Mouse (Mus musculus) MEL (cell line): Measurements from ENCODE around the gene Cep89. TPM values are rescaled to one million over a fixed set of nuclear protein-coding genes. Genes with fewer than 3 reads are reported as not detected.

Experiments used
- DNase-seq: peaks from one replicate; pipeline ENCODE4 v3.0.0; 2011; ENCODE audit warnings: low read depth, low spot score
- H3K27ac ChIP-seq: 2 replicates; pipeline ENCODE4 v1.5.1; 2012; ENCODE audit warnings: low read depth, mild to moderate bottlenecking, control low read depth, low read length, moderate library complexity; ENCODE audit not compliant: control insufficient read depth
- H3K27me3 ChIP-seq, 2 experiments: fragments of 150-350 bp in 1 of 2; sonication (generic) in 1 of 2; 2 replicates each; pipeline ENCODE4 v1.6.1; 2012; ENCODE audit warnings: low read length in 2 of 2, mild to moderate bottlenecking in 2 of 2, improper control_type of control experiment in 1 of 2, moderate library complexity in 1 of 2; ENCODE audit not compliant: insufficient read depth in 2 of 2, control insufficient read depth in 1 of 2
- H3K36me3 ChIP-seq, 2 experiments: 2 replicates each; pipeline ENCODE4 v1.6.1; 2012 to 2014; ENCODE audit warnings: low read length in 2 of 2, improper control_type of control experiment in 1 of 2, inconsistent platforms in 1 of 2, mild to moderate bottlenecking in 1 of 2; ENCODE audit not compliant: insufficient read depth in 2 of 2, control insufficient read depth in 1 of 2
- H3K4me1 ChIP-seq, 2 experiments: fragments of 150-350 bp in 1 of 2; sonication (generic) in 1 of 2; 2 replicates each; pipeline ENCODE4 v1.6.1; 2012; ENCODE audit warnings: low read length in 2 of 2, improper control_type of control experiment in 1 of 2, mild to moderate bottlenecking in 1 of 2; ENCODE audit not compliant: insufficient read depth in 2 of 2, control insufficient read depth in 1 of 2
- H3K4me3 ChIP-seq, 2 experiments: fragments of 150-350 bp in 1 of 2; sonication (generic) in 1 of 2; 2 replicates each; pipeline ENCODE4 v1.5.1; 2012; ENCODE audit warnings: low read depth in 2 of 2, low read length in 2 of 2, mild to moderate bottlenecking in 2 of 2, moderate library complexity in 2 of 2, control low read depth in 1 of 2, improper control_type of control experiment in 1 of 2; ENCODE audit not compliant: control insufficient read depth in 1 of 2, insufficient read depth in 1 of 2
- H3K79me2 ChIP-seq: 2 replicates; pipeline ENCODE4 v1.6.1; 2012; ENCODE audit warnings: mild to moderate bottlenecking, low read length, moderate library complexity; ENCODE audit not compliant: control insufficient read depth, poor library complexity, insufficient read depth
- H3K9ac ChIP-seq: 2 replicates; pipeline ENCODE4 v1.6.1; 2012; ENCODE audit warnings: low read depth, mild to moderate bottlenecking, control low read depth, low read length, moderate library complexity; ENCODE audit not compliant: control insufficient read depth, poor library complexity, severe bottlenecking
- H3K9me3 ChIP-seq: fragments of 150-350 bp; sonication (generic); replicated peaks from 2 replicates; pipeline ENCODE4 v1.6.1; 2012; ENCODE audit warnings: mild to moderate bottlenecking, low read length, improper control_type of control experiment, moderate library complexity; ENCODE audit not compliant: insufficient read depth
- CHD2 ChIP-seq: IDR thresholded peaks from 2 replicates; pipeline ENCODE4 v1.6.1; 2011; ENCODE audit warnings: low read length, improper control_type of control experiment
- E2F4 ChIP-seq: IDR thresholded peaks from 2 replicates; pipeline ENCODE4 v1.6.1; 2011; ENCODE audit warnings: low read depth, low read length, improper control_type of control experiment, borderline replicate concordance
- ELF1 ChIP-seq: IDR thresholded peaks from 2 replicates; pipeline ENCODE4 v1.6.1; 2014; ENCODE audit warnings: low read depth, mild to moderate bottlenecking, inconsistent platforms, low read length, improper control_type of control experiment, moderate library complexity
- EP300 ChIP-seq, 2 experiments: IDR thresholded peaks; 2 replicates each; pipeline ENCODE4 v1.6.1; 2011; ENCODE audit warnings: improper control_type of control experiment in 2 of 2, low read length in 2 of 2, low read depth in 1 of 2, mild to moderate bottlenecking in 1 of 2
- ETS1 ChIP-seq: IDR thresholded peaks from 2 replicates; pipeline ENCODE4 v1.6.1; 2012; ENCODE audit warnings: low read depth, mild to moderate bottlenecking, inconsistent platforms, low read length, improper control_type of control experiment, moderate library complexity
- JUND ChIP-seq: IDR thresholded peaks from 2 replicates; pipeline ENCODE4 v1.6.1; 2011; ENCODE audit warnings: low read depth, mild to moderate bottlenecking, improper control_type of control experiment, low read length
- KAT2A ChIP-seq: conservative IDR thresholded peaks from 2 replicates; pipeline ENCODE4 v1.6.1; 2012; ENCODE audit warnings: low read depth, low read length, improper control_type of control experiment, inconsistent platforms
- MAFK ChIP-seq: IDR thresholded peaks from 2 replicates; pipeline ENCODE4 v1.6.1; 2011; ENCODE audit warnings: low read depth, mild to moderate bottlenecking, low read length, improper control_type of control experiment, borderline replicate concordance
- MAX ChIP-seq: IDR thresholded peaks from 2 replicates; pipeline ENCODE4 v1.6.1; 2011; ENCODE audit warnings: low read length, improper control_type of control experiment
- MAZ ChIP-seq: IDR thresholded peaks from 2 replicates; pipeline ENCODE4 v1.6.1; 2012; ENCODE audit warnings: low read depth, mild to moderate bottlenecking, inconsistent platforms, low read length, improper control_type of control experiment
- MXI1 ChIP-seq: IDR thresholded peaks from 2 replicates; pipeline ENCODE4 v1.6.1; 2011; ENCODE audit warnings: mild to moderate bottlenecking, low read depth, low read length, improper control_type of control experiment
- NELFE ChIP-seq: IDR thresholded peaks from 2 replicates; pipeline ENCODE4 v1.6.1; 2011; ENCODE audit warnings: low read depth, low read length, improper control_type of control experiment
- NRF1 ChIP-seq: IDR thresholded peaks from 2 replicates; pipeline ENCODE4 v1.6.1; 2014; ENCODE audit warnings: low read depth, mild to moderate bottlenecking, inconsistent platforms, low read length, improper control_type of control experiment, moderate library complexity; ENCODE audit not compliant: poor library complexity, insufficient read depth, severe bottlenecking
- POLR2A ChIP-seq, 2 experiments: IDR thresholded peaks; 2 replicates each; pipeline ENCODE4 v1.6.1; 2011 to 2012; ENCODE audit warnings: low read length in 2 of 2, mild to moderate bottlenecking in 2 of 2, control low read depth in 1 of 2, improper control_type of control experiment in 1 of 2, low read depth in 1 of 2, moderate library complexity in 1 of 2; ENCODE audit not compliant: control insufficient read depth in 1 of 2, insufficient read depth in 1 of 2, poor library complexity in 1 of 2
- POLR2AphosphoS5 ChIP-seq: IDR thresholded peaks from 2 replicates; pipeline ENCODE4 v1.6.1; 2012; ENCODE audit warnings: low read depth, borderline replicate concordance, mild to moderate bottlenecking, inconsistent platforms, low read length, moderate library complexity, mixed read lengths
- RAD21 ChIP-seq: IDR thresholded peaks from 2 replicates; pipeline ENCODE4 v1.6.1; 2011; ENCODE audit warnings: mild to moderate bottlenecking, low read depth, low read length, improper control_type of control experiment
- RCOR1 ChIP-seq: IDR thresholded peaks from 2 replicates; pipeline ENCODE4 v1.6.1; 2012; ENCODE audit warnings: low read depth, mild to moderate bottlenecking, inconsistent platforms, low read length, improper control_type of control experiment
- SIN3A ChIP-seq: IDR thresholded peaks from 2 replicates; pipeline ENCODE4 v1.6.1; 2012; ENCODE audit warnings: low read length, improper control_type of control experiment, inconsistent platforms
- TAL1 ChIP-seq: IDR thresholded peaks from 2 replicates; pipeline ENCODE4 v1.6.1; 2012; ENCODE audit warnings: mild to moderate bottlenecking, inconsistent platforms, low read length, moderate library complexity, mixed read lengths
- TCF12 ChIP-seq: IDR thresholded peaks from 2 replicates; pipeline ENCODE4 v1.6.1; 2014; ENCODE audit warnings: low read depth, mild to moderate bottlenecking, inconsistent platforms, low read length, improper control_type of control experiment, moderate library complexity
- ZC3H11A ChIP-seq: IDR thresholded peaks from 2 replicates; pipeline ENCODE4 v1.6.1; 2012; ENCODE audit warnings: low read depth, mild to moderate bottlenecking, inconsistent platforms, low read length, improper control_type of control experiment
- ZKSCAN1 ChIP-seq: IDR thresholded peaks from 2 replicates; pipeline ENCODE4 v1.6.1; 2012; ENCODE audit warnings: low read depth, mild to moderate bottlenecking, inconsistent platforms, low read length, improper control_type of control experiment, moderate library complexity
- ZMIZ1 ChIP-seq: IDR thresholded peaks from 2 replicates; pipeline ENCODE4 v1.6.1; 2012; ENCODE audit warnings: low read depth, mild to moderate bottlenecking, inconsistent platforms, low read length, improper control_type of control experiment, moderate library complexity
- polyA plus RNA-seq, 2 experiments: library from polyadenylated mRNA; stranded (reverse) in 1 of 2; unstranded in 1 of 2; fragments of >175 nt in 1 of 2; fragments of >200 nt in 1 of 2; gene quantifications; 2 replicates each; pipeline versions ENCODE4 v1.2.1 to v1.2.4; 2012; ENCODE audit warnings: low replicate concordance in 2 of 2, low read depth in 1 of 2; ENCODE audit not compliant: insufficient read length in 2 of 2, insufficient read depth in 1 of 2, missing spikeins in 1 of 2
- total RNA-seq: library from RNA; depleted of rRNA; stranded (reverse); fragments of 300-350 nt; gene quantifications from 2 replicates; pipeline ENCODE4 v1.2.3, GENCODE M21; 2012

Cep89 gene
- total and polyA plus RNA-seq, 3 experiments = 15.8 to 44.5 TPM; not detected in 1

- TF ChIP-seq ZMIZ1 (no peak), MAFK (no peak), ETS1 (no peak), ZKSCAN1 (no peak), POLR2AphosphoS5 (no peak)
These were observed 59.4 kb downstream of the Cep89 start (continued) for GRCm38 (mm10) chr7:35456091-35456814.

- Histone ChIP-seq H3K9ac (no peak overlapping the region), H3K27ac (no peak overlapping the region), H3K4me1 (no peaks in the 10 kb centered on the region), H3K27me3 (no peaks in the 10 kb centered on the region; a peak in 2 of 4 replicates), H3K79me2 (no peaks in the 10 kb centered on the region), H3K9me3 (no peaks in the 10 kb centered on the region), H3K4me3 (no peak overlapping the region), H3K36me3 (no peaks in the 10 kb centered on the region)
- no peak for TF ChIP-seq TCF12
- TF ChIP-seq RAD21 = no peak
- TF ChIP-seq EP300 (IDR thresholded peaks at IDR 0.05; ENCODE audit: low read depth in 1 of 2, low read length in 2 of 2) = no peak
- no peak for TF ChIP-seq RCOR1
- TF ChIP-seq E2F4 = no peak
- no peak for DNase-seq
These were observed 64.1 kb downstream of the Cep89 start for GRCm38 (mm10) chr7:35460971-35461370.

- DNase-seq = no peak
- H3K27me3 ChIP-seq = no peaks in the 10 kb centered on the region
- no peaks in the 10 kb centered on the region for H3K9me3 ChIP-seq
- no peaks in the 10 kb centered on the region for H3K79me2 ChIP-seq
- no peak overlapping the region for H3K4me3 ChIP-seq
- no peaks in the 10 kb centered on the region for H3K4me1 ChIP-seq
- TF ChIP-seq MXI1 (no peak), ELF1 (no peak), MAZ (no peak), NRF1 (no peak), TAL1 (no peak), KAT2A (no peak), RCOR1 (no peak), POLR2A (IDR thresholded peaks at IDR 0.05; ENCODE audit: control insufficient read depth in 1 of 2, insufficient read depth in 1 of 2, low read depth in 1 of 2, low read length in 2 of 2, poor library complexity in 1 of 2) (no peak), TCF12 (no peak), CHD2 (no peak), NELFE (no peak), JUND (no peak), ZC3H11A (no peak), MAX (no peak), SIN3A (no peak)
- H3K9ac ChIP-seq = no peak overlapping the region
- no peaks in the 10 kb centered on the region for H3K36me3 ChIP-seq
- H3K27ac ChIP-seq = no peak overlapping the region
These were observed 68.2 kb downstream of the Cep89 start for GRCm38 (mm10) chr7:35465027-35465426.
